Mouse (Mus musculus) lung, embryonic 14.5 days (tissue): ENCODE data around the gene Fgfr2. TPM values are rescaled to one million over a fixed set of nuclear protein-coding genes. Genes with fewer than 3 reads are reported as not detected.

ENCODE experiments used
- ATAC-seq: fragments of 200-750 bp; cut with Nextera tagmentation; 2 replicates; pipeline ENCODE4 v1.8.0; 2017; ENCODE audit warnings: mild to moderate bottlenecking, moderate TSS enrichment, moderate library complexity; ENCODE audit not compliant: insufficient read depth
- DNase-seq: peaks from one replicate; pipeline ENCODE4 v3.0.0-alpha.2; 2015
- H3K27ac ChIP-seq: fragments of 300-500 bp; sonication (generic); 2 replicates; pipeline ENCODE4 v1.5.1; 2014; ENCODE audit warnings: low read depth, mild to moderate bottlenecking, moderate library complexity
- H3K27me3 ChIP-seq: fragments of 300-500 bp; sonication (generic); 2 replicates; pipeline ENCODE4 v1.6.1; 2014; ENCODE audit warnings: low read length, control low read depth; ENCODE audit not compliant: insufficient read depth
- H3K36me3 ChIP-seq: fragments of 300-500 bp; sonication (generic); 2 replicates; pipeline ENCODE4 v1.6.1; 2014; ENCODE audit warnings: control low read depth; ENCODE audit not compliant: insufficient read depth
- H3K4me1 ChIP-seq: fragments of 300-500 bp; sonication (generic); 2 replicates; pipeline ENCODE4 v1.6.1; 2014; ENCODE audit warnings: antibody characterized with exemption, control low read depth; ENCODE audit not compliant: insufficient read depth
- H3K4me2 ChIP-seq: fragments of 300-500 bp; sonication (generic); 2 replicates; pipeline ENCODE4 v1.6.1; 2014; ENCODE audit warnings: mild to moderate bottlenecking
- H3K4me3 ChIP-seq: fragments of 300-500 bp; sonication (generic); 2 replicates; pipeline ENCODE4 v1.5.1; 2014; ENCODE audit warnings: low read depth, low read length
- H3K9ac ChIP-seq: fragments of 300-500 bp; sonication (generic); 2 replicates; pipeline ENCODE4 v1.6.1; 2014
- H3K9me3 ChIP-seq: fragments of 300-500 bp; sonication (generic); 2 replicates; pipeline ENCODE4 v1.6.1; 2016; ENCODE audit warnings: low read depth, low read length, control low read depth
- CTCF ChIP-seq: IDR thresholded peaks from 2 replicates; pipeline ENCODE4 v1.5.1; 2016; ENCODE audit warnings: antibody characterized with exemption, low read depth
- WGBS: fragments of 180-500 bp; shearing (Covaris S2); extraction: QIAGEN DNeasy Blood & Tissue Kit; methylation state at CpG from one replicate; pipeline ENCODE4 v1.1.7; 2014; 5-methylcytosine and 5-hydroxymethylcytosine counted together
- microRNA-seq: library from miRNA; unstranded; fragments of <30 nt; microRNA quantifications from one replicate; pipeline ENCODE4, GENCODE M21; 2016; ENCODE audit warnings: borderline number of aligned reads
- polyA plus RNA-seq: library from polyadenylated mRNA; unstranded; fragments of >200 nt; fragmentation: Nextera tagmentation; extraction: Ambion mirVana; gene quantifications from 2 replicates; pipeline ENCODE4 v1.2.1, GENCODE M21; 2014

The Fgfr2 gene
- polyA plus RNA-seq, 1 experiment from 2014 or later: 179 TPM

DNA sequence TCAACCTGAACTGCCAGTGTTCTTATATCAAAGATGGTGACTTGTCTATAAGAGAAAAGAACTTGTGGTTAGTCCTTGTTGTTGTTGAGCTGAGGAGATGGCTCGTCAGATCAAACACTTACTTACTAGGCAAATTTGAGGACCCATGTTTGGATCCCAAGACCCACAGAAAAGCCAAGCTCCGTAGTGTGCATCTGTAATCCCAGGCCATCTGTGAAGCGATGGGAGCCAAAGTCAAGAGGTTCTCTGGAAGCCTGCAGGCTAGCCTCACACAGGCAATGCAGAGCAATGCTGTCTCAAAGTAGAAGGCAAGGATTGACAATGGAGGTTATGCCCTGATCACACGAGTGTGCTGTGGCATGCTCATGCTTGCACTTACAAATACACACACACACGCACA, 2992.9 kb downstream of the Fgfr2 start:
- H3K36me3 ChIP-seq: no peaks in the 10 kb centered on the region
- H3K9ac ChIP-seq: no peak overlapping the region
- H3K4me2 ChIP-seq: no peak overlapping the region
- DNase-seq (no peak), ATAC-seq (no peak)
- H3K4me1 ChIP-seq: no peaks in the 10 kb centered on the region
- H3K4me3 ChIP-seq: no peak overlapping the region
- no peaks in the 10 kb centered on the region for H3K27me3 ChIP-seq
- WGBS: 85% methylated on average over 5 of the region's 5 CpGs
- TF ChIP-seq CTCF: no peak
- H3K9me3 ChIP-seq: no peaks in the 10 kb centered on the region
- no peak overlapping the region for H3K27ac ChIP-seq

DNA sequence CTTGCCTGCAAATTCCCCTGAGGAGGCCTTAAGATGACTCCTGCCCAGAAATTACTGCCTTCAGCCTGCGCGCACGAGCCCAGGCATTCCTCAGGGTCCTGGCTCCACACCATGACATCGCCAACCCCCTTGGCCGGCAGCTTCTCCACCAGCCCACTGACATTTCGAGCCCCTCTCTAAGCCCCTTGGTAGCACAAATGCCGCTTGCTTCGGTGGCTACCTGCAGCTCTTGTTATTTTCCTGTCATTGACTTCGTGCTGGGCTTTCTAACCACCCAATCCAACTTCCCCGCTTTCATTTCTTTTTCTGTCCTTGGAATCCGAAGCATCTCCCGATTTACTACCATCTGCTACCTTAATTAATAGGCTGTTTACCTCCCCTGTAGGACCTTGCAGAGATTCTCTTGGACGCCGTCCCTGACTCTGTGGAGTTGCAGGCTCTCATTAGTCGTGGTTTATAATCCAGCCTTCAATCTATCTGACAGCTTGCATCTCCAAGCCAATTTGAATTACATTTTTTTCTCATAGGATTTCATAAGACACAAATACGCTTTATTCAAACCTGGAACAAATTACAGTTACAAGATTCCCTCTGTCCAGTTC, 2993.7 kb downstream of the Fgfr2 start:
- Histone ChIP-seq H3K4me1 (no peaks in the 10 kb centered on the region), H3K27me3 (no peaks in the 10 kb centered on the region), H3K9ac (no peak overlapping the region), H3K27ac (no peak overlapping the region), H3K36me3 (no peaks in the 10 kb centered on the region), H3K4me3 (no peak overlapping the region), H3K9me3 (no peaks in the 10 kb centered on the region), H3K4me2 (no peak overlapping the region)
- ATAC-seq (no peak), DNase-seq (no peak)
- WGBS: 29% methylated on average over 16 of the region's 16 CpGs
- TF ChIP-seq CTCF: no peak

DNA sequence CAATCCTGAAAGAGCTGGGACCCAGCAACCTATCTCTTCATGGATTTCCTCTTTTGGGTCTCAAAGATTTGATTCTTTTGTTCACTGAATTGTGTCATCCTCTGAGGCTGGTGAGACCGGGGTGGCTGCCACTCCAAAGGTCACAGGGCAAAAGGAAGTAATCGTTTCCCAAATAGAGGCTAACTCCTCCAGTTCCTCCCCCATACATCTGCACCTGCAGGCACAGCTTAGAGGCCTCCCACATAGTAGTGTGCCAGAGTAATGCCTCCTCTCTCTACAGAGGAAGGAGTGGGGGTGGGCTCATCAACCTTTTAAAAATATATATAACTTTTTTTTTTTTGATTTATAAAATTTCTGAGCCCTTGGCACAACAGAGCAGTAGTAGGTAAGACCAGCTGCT, 3001.6 kb downstream of the Fgfr2 start:
- no peak for TF ChIP-seq CTCF
- ATAC-seq: no peak
- H3K36me3 ChIP-seq: no peaks in the 10 kb centered on the region
- H3K9me3 ChIP-seq: no peaks in the 10 kb centered on the region
- H3K27ac ChIP-seq: no peak overlapping the region
- H3K4me2 ChIP-seq: no peak overlapping the region
- no peak overlapping the region for H3K9ac ChIP-seq
- WGBS: 8% methylated on average over 2 of the region's 2 CpGs
- H3K4me1 ChIP-seq: no peaks in the 10 kb centered on the region
- no peaks in the 10 kb centered on the region for H3K27me3 ChIP-seq
- H3K4me3 ChIP-seq: no peak overlapping the region
- DNase-seq: no peak

DNA sequence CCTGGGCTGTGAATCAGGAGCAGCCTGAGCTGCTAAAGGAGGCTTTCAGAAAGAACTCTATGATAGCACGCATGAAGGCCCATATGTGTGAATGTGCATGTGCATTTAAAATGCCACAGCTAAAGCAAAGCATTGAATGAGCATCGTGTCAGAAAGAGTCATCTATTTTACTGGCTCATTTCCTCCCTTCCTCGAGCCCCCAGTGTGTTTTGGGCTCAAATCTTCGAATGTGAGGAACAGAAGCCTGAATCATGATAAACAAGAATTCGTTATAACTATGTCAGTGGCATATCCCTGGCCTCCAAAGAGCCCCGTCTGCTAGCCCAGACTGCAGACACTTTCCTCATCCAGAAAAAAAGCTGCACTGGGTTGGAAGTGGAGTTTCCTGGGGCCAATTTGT, 3003.7 kb downstream of the Fgfr2 start:
- Histone ChIP-seq H3K27ac (no peak overlapping the region), H3K4me1 (no peaks in the 10 kb centered on the region), H3K36me3 (no peaks in the 10 kb centered on the region), H3K9me3 (no peaks in the 10 kb centered on the region), H3K4me3 (no peak overlapping the region), H3K4me2 (no peak overlapping the region), H3K27me3 (no peaks in the 10 kb centered on the region), H3K9ac (no peak overlapping the region)
- DNase-seq (no peak), ATAC-seq (no peak)
- TF ChIP-seq CTCF: no peak
- 40% methylated on average over 6 of the region's 6 CpGs for WGBS

DNA sequence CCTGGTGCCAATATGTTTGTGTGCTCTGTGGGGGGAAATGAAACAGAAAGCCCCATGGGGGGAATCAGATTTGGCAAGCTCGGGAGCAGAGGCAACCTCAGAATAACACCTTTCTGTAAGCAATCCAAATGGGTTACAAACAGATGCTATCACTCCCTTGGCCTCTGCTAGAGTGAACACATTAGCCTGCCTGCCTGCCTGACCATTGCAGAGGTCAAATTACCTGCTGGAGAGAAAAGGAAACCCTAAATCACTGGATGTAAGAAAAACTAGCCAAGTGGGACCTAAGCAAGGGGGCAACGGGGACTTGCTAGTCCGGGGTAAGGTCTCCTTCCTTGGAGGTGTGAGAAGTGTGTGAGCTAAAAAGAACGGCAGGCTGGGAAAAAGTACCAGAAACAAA, 3004.4 kb downstream of the Fgfr2 start:
- H3K9me3 ChIP-seq: no peaks in the 10 kb centered on the region
- DNase-seq (no peak), ATAC-seq (no peak)
- WGBS: 35% methylated on average over 4 of the region's 4 CpGs
- H3K4me3 ChIP-seq: no peak overlapping the region
- H3K4me1 ChIP-seq: no peaks in the 10 kb centered on the region
- H3K36me3 ChIP-seq: no peaks in the 10 kb centered on the region
- no peak overlapping the region for H3K9ac ChIP-seq
- H3K27me3 ChIP-seq: no peaks in the 10 kb centered on the region
- TF ChIP-seq CTCF: no peak
- no peak overlapping the region for H3K4me2 ChIP-seq
- no peak overlapping the region for H3K27ac ChIP-seq

DNA sequence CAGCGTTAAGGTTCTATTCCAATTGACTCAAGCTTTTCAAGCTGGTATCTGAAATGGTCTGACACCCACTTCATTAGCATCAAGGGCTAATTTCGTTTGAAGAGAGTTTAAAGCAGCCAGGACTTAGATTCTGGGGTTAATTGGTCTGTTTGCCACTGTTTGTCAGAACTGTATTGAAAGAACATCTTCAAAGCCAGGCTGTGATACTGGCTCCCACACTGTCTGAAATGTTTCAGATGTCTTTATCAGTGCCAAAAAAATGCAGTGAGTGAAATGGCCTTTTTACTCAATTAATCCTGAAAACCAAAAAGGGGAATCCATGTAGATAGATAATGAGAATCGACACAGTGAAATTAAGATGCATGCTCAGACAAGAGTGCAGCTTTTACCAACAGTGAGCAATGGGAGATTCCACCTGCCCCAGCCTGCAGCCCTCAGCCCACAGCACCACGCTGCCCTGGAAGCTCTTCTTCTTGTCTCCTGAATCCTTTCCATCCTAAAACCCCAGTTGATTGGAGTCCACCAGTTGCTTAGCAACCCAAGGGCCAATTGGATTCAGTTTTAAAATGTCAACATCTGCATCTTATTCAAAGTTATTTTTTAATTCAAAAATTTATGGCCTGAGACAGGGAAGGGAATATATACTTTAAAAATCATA, 3005.6 kb downstream of the Fgfr2 start:
- Histone ChIP-seq H3K9me3 (no peaks in the 10 kb centered on the region), H3K36me3 (no peaks in the 10 kb centered on the region), H3K27ac (no peak overlapping the region), H3K4me1 (no peaks in the 10 kb centered on the region), H3K27me3 (no peaks in the 10 kb centered on the region), H3K4me3 (no peak overlapping the region), H3K9ac (no peak overlapping the region), H3K4me2 (no peak overlapping the region)
- no peak for TF ChIP-seq CTCF
- DNase-seq (no peak), ATAC-seq (no peak)
- 27% methylated on average over 4 of the region's 4 CpGs for WGBS

DNA sequence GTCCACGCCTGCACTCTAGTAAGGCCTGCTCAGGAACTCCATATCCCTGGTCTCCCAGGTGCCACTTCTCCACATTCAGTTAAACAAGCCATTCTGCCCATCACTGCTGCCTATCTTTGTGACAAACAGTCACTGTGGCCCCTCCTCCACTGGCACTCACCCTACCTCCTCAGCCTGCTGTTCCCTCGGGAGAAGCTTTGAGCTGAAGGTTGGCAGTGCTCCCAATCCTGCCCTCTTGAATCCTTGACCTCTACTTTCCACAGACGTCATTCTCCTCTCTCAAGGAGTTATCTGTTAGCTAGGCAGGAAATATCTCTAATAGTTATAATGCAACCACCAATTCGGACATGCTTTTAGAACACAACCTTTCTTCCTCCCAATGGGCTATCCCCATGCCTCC, 3008.7 kb downstream of the Fgfr2 start:
- Histone ChIP-seq H3K27me3 (no peaks in the 10 kb centered on the region), H3K4me2 (no peak overlapping the region), H3K9ac (no peak overlapping the region), H3K36me3 (no peaks in the 10 kb centered on the region), H3K4me1 (no peaks in the 10 kb centered on the region), H3K9me3 (no peaks in the 10 kb centered on the region), H3K27ac (no peak overlapping the region), H3K4me3 (no peak overlapping the region)
- DNase-seq (peak; percentile 55), ATAC-seq (no peak)
- no peak for TF ChIP-seq CTCF
- WGBS: 45% methylated on average over 4 of the region's 4 CpGs

Small RNA genes within 50 kb of the gene (microRNA-seq; reads per million reads assigned to microRNA genes)
- gene Mir7061: not detected

Other genes with a start within 250 kb of the Fgfr2 start
- 15.0 and 15.5 TPM in 2 replicates for gene Zranb1, start 192.2 kb downstream of the Fgfr2 start, polyA plus RNA-seq
- gene Ctbp2, start 1.0 kb upstream of the Fgfr2 start, polyA plus RNA-seq: 124 and 128 TPM in 2 replicates